Mouse (Mus musculus): ENCODE results near the gene Col25a1. TPM values are rescaled to one million over a fixed set of nuclear protein-coding genes. Genes with fewer than 3 reads are reported as not detected.
A peak's percentile ranks its signal among the peaks of the same experiment; 100 is the strongest.

Gene Col25a1
- polyA plus RNA-seq, 1 experiment from 2014 or later = 7.0 TPM

GRCm38 (mm10) chr3:130380299-130380845 is 249.1 kb downstream of the Col25a1 start:
- no peaks in the 10 kb centered on the region for H3K4me1 ChIP-seq (ENCODE audit: insufficient read depth, low read depth, low read length)
- WGBS = 84% methylated on average over 5 of the region's 5 CpGs
- no peaks in the 10 kb centered on the region for H3K36me3 ChIP-seq (ENCODE audit: insufficient read depth, low read length)
- H3K9me3 ChIP-seq (ENCODE audit: low read length) = no peaks in the 10 kb centered on the region
- DNase-seq (ENCODE audit: low spot score) (no peak), ATAC-seq (no peak)
- no peaks in the 10 kb centered on the region for H3K27me3 ChIP-seq (replicated peaks; ENCODE audit: insufficient read depth, low read length)
- no peak overlapping the region for H3K9ac ChIP-seq (replicated peaks; ENCODE audit: low read depth)
- H3K4me3 ChIP-seq (ENCODE audit: low read depth, low read length) = no peak overlapping the region
- no peak overlapping the region for H3K27ac ChIP-seq (ENCODE audit: low read length)
- TF ChIP-seq CTCF (IDR thresholded peaks at IDR 0.05) = no peak
- TF ChIP-seq EP300 (IDR thresholded peaks at IDR 0.05) = no peak
- H3K4me2 ChIP-seq (replicated peaks; ENCODE audit: low read depth, low read length) = no peak overlapping the region

DNA sequence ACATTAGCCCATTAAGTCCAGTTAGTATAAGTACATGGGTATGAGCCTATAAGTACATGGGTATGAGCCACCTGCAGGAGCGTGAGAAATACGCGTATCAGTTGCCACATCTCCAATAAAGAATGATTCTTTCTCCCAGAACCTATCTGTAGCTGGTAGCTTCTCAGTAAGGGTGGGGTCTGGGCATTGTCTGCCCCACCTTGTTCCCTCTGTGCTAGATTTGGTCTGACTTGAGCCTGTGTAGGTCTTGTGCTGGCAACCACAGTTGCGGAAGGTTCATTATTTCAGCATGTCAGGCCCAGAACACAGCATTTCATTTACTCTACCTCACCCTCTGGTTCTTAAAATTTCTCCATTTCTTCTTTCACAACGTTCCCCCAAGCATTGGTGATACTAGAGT is 250.4 kb downstream of the Col25a1 start:
- WGBS = 90% methylated on average over 5 of the region's 5 CpGs
- ATAC-seq = no peak
- no peak for TF ChIP-seq EP300 (IDR thresholded peaks at IDR 0.05)
- TF ChIP-seq CTCF (IDR thresholded peaks at IDR 0.05) = no peak
- Histone ChIP-seq H3K27me3 (replicated peaks; ENCODE audit: insufficient read depth, low read length) (no peaks in the 10 kb centered on the region), H3K36me3 (ENCODE audit: insufficient read depth, low read length) (no peaks in the 10 kb centered on the region), H3K4me3 (ENCODE audit: low read depth, low read length) (no peak overlapping the region), H3K9ac (replicated peaks; ENCODE audit: low read depth) (no peak overlapping the region), H3K9me3 (ENCODE audit: low read length) (no peaks in the 10 kb centered on the region), H3K4me1 (ENCODE audit: insufficient read depth, low read depth, low read length) (no peaks in the 10 kb centered on the region), H3K27ac (ENCODE audit: low read length) (no peak overlapping the region), H3K4me2 (replicated peaks; ENCODE audit: low read depth, low read length) (no peak overlapping the region)
- DNase-seq (ENCODE audit: low spot score) = no peak

- TF ChIP-seq CTCF (IDR thresholded peaks at IDR 0.05) (no peak), EP300 (IDR thresholded peaks at IDR 0.05) (no peak)
- 40% methylated on average over 4 of the region's 4 CpGs for WGBS
- H3K36me3 ChIP-seq (ENCODE audit: insufficient read depth, low read length) = no peaks in the 10 kb centered on the region
- H3K4me3 ChIP-seq (ENCODE audit: low read depth, low read length) = no peak overlapping the region
- H3K4me2 ChIP-seq (replicated peaks; ENCODE audit: low read depth, low read length) = no peak overlapping the region
- no peaks in the 10 kb centered on the region for H3K27me3 ChIP-seq (replicated peaks; ENCODE audit: insufficient read depth, low read length)
- H3K9me3 ChIP-seq (ENCODE audit: low read length) = no peaks in the 10 kb centered on the region
- 0 out of 2 replicates have a peak overlapping the region, but pooled peaks have one; percentile 2 for H3K27ac ChIP-seq (ENCODE audit: low read length)
- H3K4me1 ChIP-seq (ENCODE audit: insufficient read depth, low read depth, low read length) = peaks cover 5% of the 10 kb centered on the region; the same call in 1 of the 2 replicates
- H3K9ac ChIP-seq (replicated peaks; ENCODE audit: low read depth) = no peak overlapping the region
- ATAC-seq (no peak), DNase-seq (ENCODE audit: low spot score) (no peak)
Observed at GRCm38 (mm10) chr3:130385856-130386255, 254.6 kb downstream of the Col25a1 start.

GRCm38 (mm10) chr3:130387156-130387555 is 255.9 kb downstream of the Col25a1 start:
- no peaks in the 10 kb centered on the region for H3K9me3 ChIP-seq (ENCODE audit: low read length)
- peak overlapping the region; percentile 10; the same call in 1 of the 2 replicates for H3K27ac ChIP-seq (ENCODE audit: low read length)
- H3K4me2 ChIP-seq (replicated peaks; ENCODE audit: low read depth, low read length) = no peak overlapping the region
- WGBS = 53% methylated on average over 4 of the region's 4 CpGs
- H3K36me3 ChIP-seq (ENCODE audit: insufficient read depth, low read length) = no peaks in the 10 kb centered on the region
- peak; percentile 95 for ATAC-seq
- no peak overlapping the region for H3K4me3 ChIP-seq (ENCODE audit: low read depth, low read length)
- H3K4me1 ChIP-seq (ENCODE audit: insufficient read depth, low read depth, low read length) = peaks cover 5% of the 10 kb centered on the region; the same call in 1 of the 2 replicates
- peak; percentile 86 for DNase-seq (ENCODE audit: low spot score)
- TF ChIP-seq EP300 (IDR thresholded peaks at IDR 0.05) = peak; percentile 47; the same call in 1 of the 2 replicates
- TF ChIP-seq CTCF (IDR thresholded peaks at IDR 0.05) = no peak
- H3K9ac ChIP-seq (replicated peaks; ENCODE audit: low read depth) = no peak overlapping the region
- H3K27me3 ChIP-seq (replicated peaks; ENCODE audit: insufficient read depth, low read length) = no peaks in the 10 kb centered on the region

DNA sequence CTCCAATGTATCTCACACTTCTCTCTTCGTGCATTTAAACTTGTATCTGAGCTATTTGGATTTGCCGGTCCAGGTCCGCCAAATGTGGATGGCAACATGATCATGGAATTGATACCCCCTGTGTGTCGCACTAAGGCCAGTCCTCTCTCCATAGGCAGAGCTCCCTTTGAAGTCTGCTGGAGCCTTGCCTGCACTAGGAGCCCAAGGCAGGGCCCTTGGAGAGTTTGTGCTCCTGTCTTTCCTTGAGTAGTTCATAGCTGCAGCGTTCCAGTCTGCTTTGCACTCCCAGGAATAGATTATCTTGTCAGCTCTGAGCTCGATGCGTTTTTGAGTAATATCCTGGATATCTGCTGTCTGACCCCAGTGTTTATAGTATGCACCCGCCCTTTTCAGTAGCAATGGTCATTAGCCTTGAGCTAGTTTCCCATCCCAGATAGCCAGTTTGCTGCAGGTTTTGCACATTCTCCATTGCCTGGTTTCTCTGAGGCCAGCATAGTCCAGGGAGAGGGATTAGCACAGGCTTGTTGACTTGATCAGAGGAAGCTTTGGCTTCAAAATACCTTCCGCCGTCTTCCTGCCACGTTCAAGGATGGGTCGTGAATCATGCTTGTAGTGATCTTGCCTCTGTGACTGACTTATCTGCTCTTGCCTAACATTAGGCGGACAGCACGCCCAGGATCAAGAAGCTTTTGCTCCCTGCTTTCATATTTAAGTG is 258.1 kb downstream of the Col25a1 start:
- no peak for DNase-seq (ENCODE audit: low spot score)
- ATAC-seq = no peak
- Histone ChIP-seq H3K27ac (ENCODE audit: low read length) (no peak overlapping the region), H3K4me1 (ENCODE audit: insufficient read depth, low read depth, low read length) (peaks cover 5% of the 10 kb centered on the region; the same call in 1 of the 2 replicates), H3K4me3 (ENCODE audit: low read depth, low read length) (no peak overlapping the region), H3K4me2 (replicated peaks; ENCODE audit: low read depth, low read length) (peak overlapping the region; percentile 17; the same call in 1 of the 2 replicates), H3K36me3 (ENCODE audit: insufficient read depth, low read length) (no peaks in the 10 kb centered on the region), H3K9me3 (ENCODE audit: low read length) (no peaks in the 10 kb centered on the region), H3K27me3 (replicated peaks; ENCODE audit: insufficient read depth, low read length) (no peaks in the 10 kb centered on the region), H3K9ac (replicated peaks; ENCODE audit: low read depth) (no peak overlapping the region)
- TF ChIP-seq EP300 (IDR thresholded peaks at IDR 0.05) = no peak
- no peak for TF ChIP-seq CTCF (IDR thresholded peaks at IDR 0.05)
- WGBS = 46% methylated on average over 14 of the region's 14 CpGs

DNA sequence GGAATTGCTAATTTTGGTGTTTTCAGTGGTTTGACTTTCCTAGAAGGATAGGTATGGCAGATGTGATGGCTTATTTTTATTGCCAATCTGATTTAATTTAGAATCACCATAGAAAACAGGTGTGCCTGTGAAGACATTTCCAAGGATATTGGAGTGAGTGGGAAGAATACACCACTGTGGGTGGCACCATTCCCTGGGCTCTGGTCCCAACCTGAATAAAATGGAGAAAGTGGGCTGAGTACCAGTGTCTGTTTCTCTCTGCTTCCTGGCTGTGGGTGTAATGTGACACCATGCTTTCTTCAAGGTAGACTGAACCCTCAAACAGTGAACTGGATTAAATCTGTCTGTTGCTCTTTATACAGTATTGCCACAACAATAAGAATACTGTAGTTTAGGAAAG is 265.3 kb downstream of the Col25a1 start:
- no peak for ATAC-seq
- TF ChIP-seq EP300 (IDR thresholded peaks at IDR 0.05) (no peak), CTCF (IDR thresholded peaks at IDR 0.05) (no peak)

More for the DNA sequence above, 265.3 kb downstream of the Col25a1 start:
- no peak overlapping the region for H3K4me3 ChIP-seq (ENCODE audit: low read depth, low read length)
- H3K27me3 ChIP-seq (replicated peaks; ENCODE audit: insufficient read depth, low read length) = no peaks in the 10 kb centered on the region
- no peak overlapping the region for H3K9ac ChIP-seq (replicated peaks; ENCODE audit: low read depth)
- H3K9me3 ChIP-seq (ENCODE audit: low read length) = no peaks in the 10 kb centered on the region
- no peak overlapping the region for H3K4me2 ChIP-seq (replicated peaks; ENCODE audit: low read depth, low read length)
- DNase-seq (ENCODE audit: low spot score) = no peak
- no peak overlapping the region for H3K27ac ChIP-seq (ENCODE audit: low read length)
- H3K36me3 ChIP-seq (ENCODE audit: insufficient read depth, low read length) = no peaks in the 10 kb centered on the region
- 0 out of 2 replicates have a peak, but pooled peaks cover 3% of the 10 kb centered on the region for H3K4me1 ChIP-seq (ENCODE audit: insufficient read depth, low read depth, low read length)

Measured in lung, postnatal 0 days (tissue).